Mouse (Mus musculus): ENCODE measurements around the gene Ccdc12. TPM values are rescaled to one million over a fixed set of nuclear protein-coding genes. Genes with fewer than 3 reads are reported as not detected.

The Ccdc12 gene
- polyA plus RNA-seq, 1 experiment, result 125 TPM

DNA sequence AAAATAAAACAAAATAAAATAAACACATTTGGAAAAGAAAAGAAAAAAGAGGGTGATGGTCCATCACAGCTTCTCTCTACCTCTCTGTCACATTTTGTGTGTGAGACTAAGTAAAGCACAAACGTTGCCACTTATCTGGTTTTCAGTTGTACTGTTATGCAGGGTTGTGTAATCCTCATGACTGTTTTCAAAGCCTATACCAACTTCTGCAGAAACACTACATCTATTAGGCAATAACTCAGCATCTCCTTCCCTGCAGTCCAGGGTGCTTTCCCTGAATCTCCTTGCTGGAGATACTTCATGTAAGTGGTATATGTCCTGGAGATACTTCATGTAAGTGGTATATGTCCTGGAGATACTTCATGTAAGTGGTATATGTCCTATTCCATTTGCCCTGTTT lies 6.5 kb downstream of the Ccdc12 start:
- 84% methylated on average over 1 of the region's 1 CpGs for WGBS
- Histone ChIP-seq H3K4me3 (ENCODE audit: insufficient read depth, low read depth, low read length) (no peak overlapping the region), H3K4me1 (ENCODE audit: control insufficient read depth, insufficient read depth, low read length) (peaks cover 23% of the 10 kb centered on the region), H3K27me3 (replicated peaks; ENCODE audit: control insufficient read depth, insufficient read depth, low read length) (no peaks in the 10 kb centered on the region), H3K36me3 (ENCODE audit: control insufficient read depth, insufficient read depth, low read length) (no peaks in the 10 kb centered on the region), H3K27ac (ENCODE audit: insufficient read depth, low read depth, low read length) (no peak overlapping the region)
- TF ChIP-seq POLR2A (IDR thresholded peaks at IDR 0.05; ENCODE audit: low read depth, low read length) (no peak), CTCF (conservative IDR thresholded peaks at IDR 0.05; ENCODE audit: insufficient read depth, insufficient read length, low read depth, low read length) (no peak)
- DNase-seq, result no peak

- H3K27me3 ChIP-seq (replicated peaks; ENCODE audit: control insufficient read depth, insufficient read depth, low read length), result no peaks in the 10 kb centered on the region
- H3K36me3 ChIP-seq (ENCODE audit: control insufficient read depth, insufficient read depth, low read length), result no peaks in the 10 kb centered on the region
- H3K27ac ChIP-seq (ENCODE audit: insufficient read depth, low read depth, low read length), result peak overlapping the region; percentile 35; the same call in 1 of the 2 replicates
- DNase-seq, result peak; percentile 61
- TF ChIP-seq POLR2A (IDR thresholded peaks at IDR 0.05; ENCODE audit: low read depth, low read length), result no peak
- 31% methylated on average over 4 of the region's 4 CpGs for WGBS
- H3K4me3 ChIP-seq (ENCODE audit: insufficient read depth, low read depth, low read length), result no peak overlapping the region
- H3K4me1 ChIP-seq (ENCODE audit: control insufficient read depth, insufficient read depth, low read length), result peaks cover 31% of the 10 kb centered on the region
Measured at GRCm38 (mm10) chr9:110665912-110666311, 9.6 kb downstream of the Ccdc12 start.

GRCm38 (mm10) chr9:110666374-110666773 lies 10.1 kb downstream of the Ccdc12 start:
- no peak for TF ChIP-seq CTCF (conservative IDR thresholded peaks at IDR 0.05; ENCODE audit: insufficient read depth, insufficient read length, low read depth, low read length)
- no peak for TF ChIP-seq POLR2A (IDR thresholded peaks at IDR 0.05; ENCODE audit: low read depth, low read length)
- Histone ChIP-seq H3K4me1 (ENCODE audit: control insufficient read depth, insufficient read depth, low read length) (peaks cover 26% of the 10 kb centered on the region), H3K4me3 (ENCODE audit: insufficient read depth, low read depth, low read length) (no peak overlapping the region), H3K27ac (ENCODE audit: insufficient read depth, low read depth, low read length) (no peak overlapping the region; the same call in 1 of the 2 replicates), H3K36me3 (ENCODE audit: control insufficient read depth, insufficient read depth, low read length) (no peaks in the 10 kb centered on the region), H3K27me3 (replicated peaks; ENCODE audit: control insufficient read depth, insufficient read depth, low read length) (no peaks in the 10 kb centered on the region)
- WGBS, result 46% methylated on average over 8 of the region's 8 CpGs
- DNase-seq, result no peak

GRCm38 (mm10) chr9:110667219-110667836 lies 11.0 kb downstream of the Ccdc12 start:
- Histone ChIP-seq H3K4me1 (ENCODE audit: control insufficient read depth, insufficient read depth, low read length) (peaks cover 23% of the 10 kb centered on the region), H3K27ac (ENCODE audit: insufficient read depth, low read depth, low read length) (no peak overlapping the region), H3K4me3 (ENCODE audit: insufficient read depth, low read depth, low read length) (no peak overlapping the region), H3K36me3 (ENCODE audit: control insufficient read depth, insufficient read depth, low read length) (no peaks in the 10 kb centered on the region), H3K27me3 (replicated peaks; ENCODE audit: control insufficient read depth, insufficient read depth, low read length) (no peaks in the 10 kb centered on the region)
- DNase-seq, result peak; percentile 55
- TF ChIP-seq CTCF (conservative IDR thresholded peaks at IDR 0.05; ENCODE audit: insufficient read depth, insufficient read length, low read depth, low read length) (no peak), POLR2A (IDR thresholded peaks at IDR 0.05; ENCODE audit: low read depth, low read length) (no peak)
- WGBS, result 17% methylated on average over 4 of the region's 4 CpGs

GRCm38 (mm10) chr9:110668601-110669293 lies 12.4 kb downstream of the Ccdc12 start:
- H3K4me3 ChIP-seq (ENCODE audit: insufficient read depth, low read depth, low read length), result no peak overlapping the region
- WGBS, result 67% methylated on average over 6 of the region's 6 CpGs
- no peaks in the 10 kb centered on the region for H3K27me3 ChIP-seq (replicated peaks; ENCODE audit: control insufficient read depth, insufficient read depth, low read length)
- H3K4me1 ChIP-seq (ENCODE audit: control insufficient read depth, insufficient read depth, low read length), result peaks cover 34% of the 10 kb centered on the region
- DNase-seq, result peak; percentile 63
- no peaks in the 10 kb centered on the region for H3K36me3 ChIP-seq (ENCODE audit: control insufficient read depth, insufficient read depth, low read length)
- no peak for TF ChIP-seq CTCF (conservative IDR thresholded peaks at IDR 0.05; ENCODE audit: insufficient read depth, insufficient read length, low read depth, low read length)
- TF ChIP-seq POLR2A (IDR thresholded peaks at IDR 0.05; ENCODE audit: low read depth, low read length), result no peak
- no peak overlapping the region for H3K27ac ChIP-seq (ENCODE audit: insufficient read depth, low read depth, low read length)

- TF ChIP-seq CTCF (conservative IDR thresholded peaks at IDR 0.05; ENCODE audit: insufficient read depth, insufficient read length, low read depth, low read length) (no peak), POLR2A (IDR thresholded peaks at IDR 0.05; ENCODE audit: low read depth, low read length) (no peak)
- Histone ChIP-seq H3K27me3 (replicated peaks; ENCODE audit: control insufficient read depth, insufficient read depth, low read length) (no peaks in the 10 kb centered on the region), H3K36me3 (ENCODE audit: control insufficient read depth, insufficient read depth, low read length) (no peaks in the 10 kb centered on the region), H3K4me1 (ENCODE audit: control insufficient read depth, insufficient read depth, low read length) (peaks cover 34% of the 10 kb centered on the region), H3K27ac (ENCODE audit: insufficient read depth, low read depth, low read length) (no peak overlapping the region), H3K4me3 (ENCODE audit: insufficient read depth, low read depth, low read length) (no peak overlapping the region)
- WGBS, result 80% methylated on average over 5 of the region's 5 CpGs
- no peak for DNase-seq
Measured at GRCm38 (mm10) chr9:110669785-110670184, 13.5 kb downstream of the Ccdc12 start.

DNA sequence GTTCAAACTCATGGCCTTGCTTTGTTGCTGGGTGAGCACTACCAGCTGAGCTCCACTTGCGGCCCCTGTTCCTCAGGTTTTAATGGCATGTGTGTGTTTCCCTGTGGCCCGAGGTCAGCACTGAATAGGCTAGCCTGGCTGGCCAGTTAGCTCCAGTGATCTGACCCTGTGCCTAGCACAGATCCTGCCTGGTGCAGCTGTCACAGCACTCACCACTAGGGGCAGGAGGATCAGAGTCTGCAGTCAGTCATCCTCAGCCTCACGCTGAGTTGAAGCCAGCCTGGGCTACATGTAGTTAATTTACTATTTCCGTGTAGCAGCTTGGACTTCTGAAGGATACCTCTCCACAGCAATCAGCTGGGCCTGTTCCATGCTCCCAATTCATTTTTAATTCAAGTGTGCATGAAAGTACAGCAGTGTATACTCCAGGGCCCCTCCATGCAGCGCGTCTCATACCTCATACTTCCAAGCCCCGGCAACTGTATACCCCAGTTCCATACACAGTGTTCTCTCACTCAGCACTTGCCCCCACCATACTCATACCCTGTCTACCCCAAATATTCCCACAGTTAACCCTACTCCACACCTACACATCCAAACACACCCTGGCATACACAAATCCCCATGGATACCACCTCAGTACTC lies 16.3 kb downstream of the Ccdc12 start:
- peaks cover 31% of the 10 kb centered on the region for H3K4me1 ChIP-seq (ENCODE audit: control insufficient read depth, insufficient read depth, low read length)
- H3K27ac ChIP-seq (ENCODE audit: insufficient read depth, low read depth, low read length), result 0 out of 2 replicates have a peak overlapping the region, but pooled peaks have one; percentile 17
- no peaks in the 10 kb centered on the region for H3K27me3 ChIP-seq (replicated peaks; ENCODE audit: control insufficient read depth, insufficient read depth, low read length)
- H3K36me3 ChIP-seq (ENCODE audit: control insufficient read depth, insufficient read depth, low read length), result no peaks in the 10 kb centered on the region
- no peak overlapping the region for H3K4me3 ChIP-seq (ENCODE audit: insufficient read depth, low read depth, low read length)
- DNase-seq, result peak; percentile 82
- WGBS, result 60% methylated on average over 7 of the region's 7 CpGs
- TF ChIP-seq CTCF (conservative IDR thresholded peaks at IDR 0.05; ENCODE audit: insufficient read depth, insufficient read length, low read depth, low read length) (peak; percentile 89), POLR2A (IDR thresholded peaks at IDR 0.05; ENCODE audit: low read depth, low read length) (no peak)
